Mouse (Mus musculus): ENCODE data around the gene Srsf12.

Srsf12 gene

DNA sequence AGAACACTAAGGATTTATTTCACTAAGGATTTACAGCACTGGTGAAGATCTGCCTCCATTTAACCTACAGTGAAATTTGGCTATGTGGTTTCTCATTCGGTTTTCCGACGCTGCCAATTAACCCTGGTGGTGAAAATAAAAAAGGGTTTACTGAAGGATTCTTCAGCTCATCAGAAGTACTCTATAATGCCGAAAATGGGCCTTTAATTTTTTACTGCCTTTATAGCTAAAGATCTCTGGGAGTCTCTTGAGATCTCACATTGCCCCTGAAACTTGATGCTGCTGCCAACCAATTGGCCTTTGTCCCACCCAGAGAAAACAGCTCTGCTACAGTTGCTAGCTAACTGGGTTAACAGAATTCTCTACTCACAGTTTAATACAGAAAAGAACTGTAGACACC lies 40.1 kb downstream of the Srsf12 start:
- peak; percentile 29 for DNase-seq (ENCODE audit: low read depth, low spot score)

DNA sequence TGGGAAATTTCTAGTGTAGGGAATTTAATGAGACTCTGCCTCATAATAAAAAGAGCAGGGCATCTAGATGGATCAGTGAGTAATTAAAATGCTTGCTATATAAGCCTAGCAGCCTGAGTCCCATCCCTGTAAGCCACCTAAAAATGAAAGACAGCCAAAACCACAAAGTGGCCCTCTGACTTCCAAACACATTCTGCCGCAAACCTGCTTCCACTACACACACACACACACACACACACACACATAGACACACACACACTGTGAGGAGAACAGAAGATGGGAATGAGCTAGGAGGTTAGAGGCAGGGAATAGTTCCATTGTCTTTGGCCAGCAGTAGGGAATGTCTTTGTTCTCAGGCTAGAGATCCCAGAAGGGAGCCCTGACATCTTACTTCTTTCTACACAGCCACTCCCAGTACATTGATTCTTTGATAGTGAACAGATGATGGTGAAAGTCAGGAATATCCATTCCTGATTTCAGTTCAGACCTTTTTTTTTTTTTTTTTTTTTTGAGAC lies 41.0 kb downstream of the Srsf12 start:
- no peak for DNase-seq (ENCODE audit: low read depth, low spot score)

DNA sequence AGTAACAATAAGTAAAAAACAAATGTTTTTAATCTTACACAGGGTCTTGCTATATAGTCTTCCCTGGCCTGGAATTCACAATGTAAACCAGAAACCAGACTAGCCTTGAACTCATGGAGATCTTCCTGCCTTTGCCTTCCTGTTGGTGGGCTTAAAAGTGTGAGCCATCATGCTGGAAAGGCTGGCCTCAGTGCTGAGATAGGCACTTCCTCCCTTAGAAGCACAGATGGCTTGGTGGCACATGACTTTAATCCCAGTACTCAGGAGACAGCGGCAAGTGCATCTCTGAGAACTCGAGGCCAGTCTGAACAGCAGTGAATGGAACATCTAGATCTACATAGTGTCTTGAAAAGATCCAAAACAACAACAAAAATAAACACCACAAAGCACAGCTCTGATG lies 42.1 kb downstream of the Srsf12 start:
- no peak for DNase-seq (ENCODE audit: low read depth, low spot score)

DNA sequence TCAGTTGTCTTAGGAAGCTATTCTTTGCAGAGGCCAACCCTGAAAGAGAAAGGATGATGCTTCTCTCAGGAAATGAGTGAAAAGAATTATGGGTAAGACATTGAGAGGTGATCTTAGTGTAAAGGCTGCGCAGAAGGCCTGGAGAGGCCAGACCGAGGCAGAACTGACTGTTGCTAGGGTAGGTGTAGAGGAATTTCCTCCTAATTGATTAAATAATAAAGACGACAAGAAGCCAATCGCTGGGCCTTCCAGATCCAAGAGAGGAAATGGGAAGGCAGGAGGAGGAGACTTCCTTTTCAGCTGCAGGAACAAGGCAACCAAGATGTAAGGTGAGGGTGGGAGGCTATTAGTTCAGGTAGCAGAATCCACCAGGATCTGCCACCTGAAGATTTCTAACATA lies 45.9 kb downstream of the Srsf12 start:
- DNase-seq (ENCODE audit: low read depth, low spot score): no peak

DNA sequence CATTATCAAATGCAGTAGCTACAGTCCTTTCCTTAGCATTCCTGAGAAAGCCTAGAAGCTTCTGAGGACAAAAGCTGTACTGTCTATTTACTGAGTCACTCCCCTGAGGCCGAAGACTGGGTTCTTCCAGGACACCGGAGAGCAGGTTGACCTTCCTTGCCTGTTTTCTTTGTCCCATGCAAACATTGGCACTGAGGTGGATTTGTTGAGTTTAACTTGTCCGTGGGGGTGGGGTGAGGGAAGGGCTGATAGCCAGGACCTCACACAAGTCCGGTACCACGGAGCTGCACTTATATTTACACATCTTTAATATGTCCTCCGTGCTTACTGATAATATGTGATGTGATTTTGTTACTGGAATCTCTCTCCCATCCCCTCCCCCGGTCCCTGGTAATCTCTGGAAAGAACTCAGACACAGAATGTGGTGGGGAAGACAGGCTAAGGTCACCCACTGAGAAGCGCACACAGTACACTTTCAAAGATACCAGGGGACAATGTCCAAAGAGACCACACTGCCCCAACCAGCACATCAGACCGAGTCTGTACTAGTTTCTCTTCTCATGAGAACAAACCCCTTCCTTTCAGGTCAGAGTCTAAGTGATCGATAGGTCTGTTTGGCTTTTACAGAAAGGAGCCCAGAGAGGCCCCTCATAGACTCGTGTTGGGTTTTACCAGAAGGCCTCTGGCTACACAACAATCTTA lies 48.6 kb downstream of the Srsf12 start:
- DNase-seq (ENCODE audit: low read depth, low spot score): no peak

DNA sequence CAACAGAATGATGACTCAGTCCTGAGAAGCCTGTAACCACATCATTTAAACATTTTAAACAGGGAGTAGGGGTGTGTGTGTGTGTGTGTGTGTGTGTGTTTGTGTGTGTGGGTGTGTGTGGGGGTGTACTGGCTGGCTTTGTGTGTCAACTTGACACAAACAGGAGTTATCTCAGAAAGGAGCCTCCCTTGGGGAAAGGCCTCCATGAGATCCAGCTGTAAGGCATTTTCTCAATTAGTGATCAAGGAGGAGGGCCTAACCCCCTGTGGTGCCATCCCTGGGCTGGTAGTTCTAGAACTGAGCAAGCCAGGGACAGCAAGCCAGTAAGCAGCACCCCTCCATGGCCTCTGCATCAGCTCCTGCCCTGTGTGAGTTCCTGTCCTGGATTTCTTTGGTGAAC lies 51.5 kb downstream of the Srsf12 start:
- DNase-seq (ENCODE audit: low read depth, low spot score): no peak

DNA sequence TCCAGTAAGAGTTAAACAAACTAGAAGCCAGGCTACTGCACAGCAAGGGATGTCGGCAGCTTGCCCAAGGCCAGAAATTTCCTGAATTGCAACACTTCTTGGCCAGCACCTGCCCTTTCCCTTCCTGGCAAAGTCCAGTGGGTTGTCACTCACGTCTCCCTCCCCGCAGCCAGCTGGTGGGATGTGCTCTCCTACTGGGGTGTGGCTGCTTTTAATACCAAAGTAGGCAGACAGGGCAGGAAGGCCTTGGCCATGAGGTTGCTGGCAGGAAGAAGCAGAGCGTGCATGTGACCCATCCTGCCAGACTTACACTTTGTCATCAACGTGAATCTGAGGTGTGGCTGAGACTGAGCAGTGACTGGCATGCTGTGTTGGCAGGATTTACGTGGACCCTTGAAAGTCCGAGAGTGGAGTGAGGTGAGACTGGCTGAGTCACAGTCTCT lies 52.5 kb downstream of the Srsf12 start:
- DNase-seq (ENCODE audit: low read depth, low spot score): no peak

DNA sequence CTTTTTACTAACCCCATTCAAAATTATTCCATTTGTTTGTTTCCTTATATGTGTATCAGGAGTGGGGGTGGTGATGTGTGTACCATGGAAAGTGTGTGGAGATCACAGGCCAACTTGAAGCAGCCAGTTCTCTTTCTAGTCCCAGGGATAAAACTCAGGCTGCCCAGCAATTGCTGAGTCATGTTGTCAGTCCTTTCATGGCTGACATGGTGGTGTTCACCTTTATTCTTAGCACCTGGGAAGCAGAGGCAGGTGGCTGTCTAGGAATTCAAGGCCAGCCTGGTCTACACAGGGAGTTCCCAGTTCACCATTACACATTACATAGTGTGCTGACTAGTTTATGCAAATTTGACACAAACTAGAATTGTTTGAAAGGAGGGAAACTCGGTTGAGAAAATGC lies 54.1 kb downstream of the Srsf12 start:
- DNase-seq (ENCODE audit: low read depth, low spot score): no peak

DNA sequence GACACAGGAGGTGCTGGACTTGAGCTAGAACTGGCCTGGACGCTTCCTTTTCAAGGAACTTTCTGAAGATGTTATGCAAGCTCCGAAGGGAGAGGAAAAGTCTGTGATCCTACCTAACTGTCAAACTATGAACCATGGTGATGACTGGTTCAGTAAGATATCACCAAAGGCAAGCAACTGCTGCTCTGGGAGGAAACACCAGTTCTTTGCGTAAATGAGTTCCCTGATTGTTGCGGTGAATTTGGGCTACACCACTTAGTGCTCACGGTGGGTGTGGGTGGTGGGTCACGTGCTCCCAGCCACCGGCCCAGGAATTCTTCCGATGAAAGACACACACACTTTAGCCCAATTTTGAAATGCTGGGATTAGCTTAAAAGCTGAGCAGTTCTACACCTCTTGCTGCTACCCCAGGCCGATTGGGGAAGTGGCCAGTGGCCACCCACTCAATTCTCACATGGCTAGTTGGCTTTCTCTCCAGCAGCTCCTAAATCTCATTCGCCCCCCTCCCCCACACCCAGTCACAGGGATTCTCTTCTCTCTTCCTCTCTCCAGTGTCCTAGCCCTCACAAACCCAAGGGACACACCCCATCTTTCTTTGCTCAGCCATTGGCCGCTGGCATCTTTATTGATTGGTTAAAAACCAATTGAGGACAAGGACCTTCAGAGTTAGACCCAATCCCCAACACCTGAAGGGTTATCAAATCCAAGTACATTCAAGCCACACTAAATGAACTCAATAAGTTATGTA lies 56.4 kb downstream of the Srsf12 start:
- DNase-seq (ENCODE audit: low read depth, low spot score): no peak

DNA sequence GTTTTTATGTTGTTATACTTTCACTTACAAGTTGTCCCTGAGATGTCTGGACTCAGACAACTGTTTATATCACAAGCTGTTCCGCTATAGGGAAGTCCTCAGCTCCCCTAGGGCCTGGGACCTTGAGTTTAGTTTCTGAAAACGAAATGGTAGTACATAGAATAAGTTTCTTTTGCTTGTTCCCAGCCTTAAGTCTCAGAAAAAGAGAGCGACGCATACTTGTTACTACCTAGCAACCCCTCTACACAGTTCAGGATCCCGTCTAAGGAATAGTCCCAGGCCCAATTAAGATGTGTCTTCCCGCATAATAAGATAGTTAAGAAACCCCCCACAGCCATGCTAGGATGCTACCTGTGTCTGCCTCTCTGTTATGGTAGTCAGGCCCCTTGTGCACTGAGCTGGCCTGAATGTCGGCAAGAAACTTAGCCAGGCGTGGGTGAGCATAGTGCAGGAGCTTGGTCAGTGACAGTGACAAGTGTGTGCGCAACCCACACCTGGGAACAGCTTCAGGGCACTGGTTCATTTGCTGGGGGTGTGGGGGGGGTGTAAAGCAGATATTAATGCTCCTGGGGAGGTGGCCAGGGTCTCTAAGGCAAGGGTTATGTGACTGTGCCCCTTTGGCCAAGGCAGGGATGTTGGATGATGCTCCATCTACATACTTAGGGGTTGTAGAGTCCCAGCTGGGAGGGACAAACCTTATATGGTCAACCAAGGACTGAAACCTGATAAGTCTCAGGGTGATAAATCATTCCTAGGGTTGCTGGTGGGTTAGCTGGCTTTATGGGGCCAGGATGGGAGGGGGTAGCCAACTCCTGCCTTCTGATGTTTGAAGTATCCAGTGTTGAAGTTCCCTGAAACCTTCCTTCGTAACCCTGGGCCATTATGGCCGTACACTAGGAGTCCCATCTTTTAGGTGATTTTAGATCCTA lies 61.9 kb downstream of the Srsf12 start:
- DNase-seq (ENCODE audit: low read depth, low spot score): no peak

DNA sequence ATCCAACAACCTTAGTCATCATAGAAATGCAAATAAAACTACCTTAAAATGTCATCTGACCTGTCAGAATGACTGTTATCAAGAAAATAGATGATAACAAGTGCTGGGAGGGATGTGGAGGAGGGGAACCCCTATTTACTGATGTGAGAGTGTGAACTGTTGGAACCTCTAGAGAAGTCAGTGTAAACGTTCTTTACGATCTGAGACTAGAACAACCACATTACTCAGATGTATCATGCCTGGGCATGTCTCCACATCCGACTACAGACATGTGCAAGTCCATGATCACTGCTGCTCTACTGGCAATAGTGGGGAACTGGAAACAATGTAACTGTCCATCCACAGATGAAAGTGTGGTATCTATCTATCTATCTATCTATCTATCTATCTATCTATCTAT lies 64.6 kb downstream of the Srsf12 start:
- DNase-seq (ENCODE audit: low read depth, low spot score): no peak

DNA sequence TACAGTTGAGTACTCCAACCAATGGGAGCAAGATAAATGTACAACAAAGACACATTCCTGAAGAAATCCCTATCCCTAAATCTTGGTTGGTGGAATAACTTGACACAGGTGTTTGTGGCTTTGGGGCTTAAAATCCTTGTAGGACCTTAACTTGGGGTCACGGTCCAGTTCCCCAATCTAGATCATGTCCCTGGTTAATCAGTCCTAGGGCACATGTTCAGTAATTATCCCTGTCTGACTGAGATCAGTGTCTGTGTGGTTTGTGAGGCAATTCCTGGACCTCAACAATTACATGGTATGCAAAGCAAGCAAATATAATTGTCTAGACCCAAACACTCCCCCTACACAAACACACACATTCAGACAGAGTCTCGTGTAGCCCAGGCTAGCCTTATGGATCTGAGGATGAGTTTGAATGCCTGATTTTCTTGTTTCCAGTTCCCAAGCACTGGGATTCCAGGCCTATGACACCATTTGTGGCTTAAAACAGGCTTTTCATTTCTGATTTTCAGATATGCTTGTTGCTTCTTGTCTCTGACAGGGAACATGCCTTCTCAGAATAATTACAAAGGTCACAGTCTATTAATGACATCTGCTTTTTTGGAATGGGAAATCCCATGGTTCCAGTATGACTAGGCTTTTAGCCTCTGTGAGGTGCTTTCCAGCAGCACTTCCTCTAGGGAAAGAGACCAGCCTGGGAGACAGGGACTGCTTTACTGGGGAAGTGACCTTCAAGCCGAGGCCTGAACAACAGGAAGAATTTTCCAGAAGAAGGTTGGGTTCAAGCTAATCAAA lies 73.3 kb downstream of the Srsf12 start:
- DNase-seq (ENCODE audit: low read depth, low spot score): no peak

Data from embryo, embryonic 11.5 days (tissue).